Mouse (Mus musculus): ENCODE measurements around the gene Wfikkn2. TPM values are rescaled to one million over a fixed set of nuclear protein-coding genes. Genes with fewer than 3 reads are reported as not detected.

The Wfikkn2 gene
- polyA plus RNA-seq, 1 experiment: 0.38 TPM

DNA sequence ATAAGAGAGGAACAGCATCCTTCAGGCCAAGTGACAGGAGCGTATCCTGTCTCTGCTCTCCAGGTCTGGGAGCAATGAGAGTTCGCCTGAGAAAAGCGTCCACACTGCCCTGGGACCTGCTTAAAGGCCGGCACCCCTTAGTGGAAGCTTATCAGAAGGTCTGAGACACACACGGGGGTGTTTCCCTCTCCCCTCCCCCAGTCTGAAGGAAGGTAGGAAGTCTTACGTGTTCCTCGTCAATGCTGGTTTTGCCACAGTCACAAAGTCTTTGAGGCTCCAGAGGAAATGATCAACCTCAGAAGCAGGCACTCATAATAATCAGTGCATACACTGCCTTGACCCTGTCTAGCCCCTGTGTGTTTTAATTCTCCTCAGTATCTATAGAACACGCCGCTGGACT, 22.3 kb downstream of the Wfikkn2 start:
- no peaks in the 10 kb centered on the region for H3K27me3 ChIP-seq (replicated peaks; ENCODE audit: control insufficient read depth, insufficient read depth, low read length)
- H3K36me3 ChIP-seq (ENCODE audit: control insufficient read depth, insufficient read depth, low read length): no peaks in the 10 kb centered on the region
- TF ChIP-seq POLR2A (IDR thresholded peaks at IDR 0.05; ENCODE audit: low read depth, low read length) (no peak), CTCF (conservative IDR thresholded peaks at IDR 0.05; ENCODE audit: insufficient read depth, insufficient read length, low read depth, low read length) (no peak)
- no peak overlapping the region for H3K4me3 ChIP-seq (ENCODE audit: insufficient read depth, low read depth, low read length)
- 78% methylated on average over 9 of the region's 9 CpGs for WGBS
- H3K4me1 ChIP-seq (ENCODE audit: control insufficient read depth, insufficient read depth, low read length): peaks cover 6% of the 10 kb centered on the region; the same call in 1 of the 2 replicates
- no peak for DNase-seq
- no peak overlapping the region for H3K27ac ChIP-seq (ENCODE audit: insufficient read depth, low read depth, low read length)

DNA sequence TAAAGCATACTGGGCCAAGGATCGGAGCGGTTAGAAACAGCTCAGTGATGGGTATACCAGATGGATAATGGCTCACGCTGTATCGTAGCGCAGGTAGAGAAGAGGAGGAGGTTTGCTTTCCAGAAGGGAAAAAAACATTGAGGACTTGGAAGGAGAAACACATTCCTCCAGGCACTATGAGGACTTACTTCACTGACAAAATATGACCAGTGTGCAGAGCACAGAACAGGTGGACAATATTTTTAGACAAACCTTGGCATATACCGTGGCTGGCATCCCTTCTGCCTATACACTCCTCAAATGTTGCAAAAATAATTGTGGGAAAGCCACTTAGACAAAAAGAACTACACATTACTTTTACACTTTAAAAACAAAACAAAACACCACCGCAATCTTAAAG, 24.5 kb downstream of the Wfikkn2 start:
- Histone ChIP-seq H3K36me3 (ENCODE audit: control insufficient read depth, insufficient read depth, low read length) (peaks cover 2% of the 10 kb centered on the region; the same call in 1 of the 2 replicates), H3K27me3 (replicated peaks; ENCODE audit: control insufficient read depth, insufficient read depth, low read length) (no peaks in the 10 kb centered on the region), H3K4me3 (ENCODE audit: insufficient read depth, low read depth, low read length) (no peak overlapping the region), H3K27ac (ENCODE audit: insufficient read depth, low read depth, low read length) (no peak overlapping the region), H3K4me1 (ENCODE audit: control insufficient read depth, insufficient read depth, low read length) (peaks cover 5% of the 10 kb centered on the region; the same call in 1 of the 2 replicates)
- TF ChIP-seq CTCF (conservative IDR thresholded peaks at IDR 0.05; ENCODE audit: insufficient read depth, insufficient read length, low read depth, low read length) (no peak), POLR2A (IDR thresholded peaks at IDR 0.05; ENCODE audit: low read depth, low read length) (no peak)
- 93% methylated on average over 7 of the region's 7 CpGs for WGBS
- no peak for DNase-seq

DNA sequence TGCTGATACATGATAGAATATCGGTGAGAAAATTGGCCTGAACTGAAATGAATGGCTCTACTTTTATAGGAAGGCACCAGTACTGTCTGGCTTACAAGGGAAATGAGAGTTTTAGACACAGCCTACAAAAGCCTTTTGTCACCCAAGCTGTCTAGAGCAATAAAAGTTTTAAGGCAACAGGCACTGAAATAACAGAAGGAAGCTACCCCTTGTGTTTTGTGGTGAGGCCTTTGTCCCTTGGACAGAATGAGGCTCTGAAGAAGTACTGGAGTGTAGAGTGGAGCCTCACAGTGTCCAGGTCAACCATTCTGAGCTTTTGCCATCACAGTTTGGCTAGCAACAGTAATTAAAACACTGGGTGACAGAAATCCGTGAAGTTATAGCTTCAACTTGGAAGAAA, 29.6 kb downstream of the Wfikkn2 start:
- Histone ChIP-seq H3K36me3 (ENCODE audit: control insufficient read depth, insufficient read depth, low read length) (peaks cover 20% of the 10 kb centered on the region; the same call in 1 of the 2 replicates), H3K27ac (ENCODE audit: insufficient read depth, low read depth, low read length) (peak overlapping the region; percentile 60), H3K27me3 (replicated peaks; ENCODE audit: control insufficient read depth, insufficient read depth, low read length) (no peaks in the 10 kb centered on the region), H3K4me1 (ENCODE audit: control insufficient read depth, insufficient read depth, low read length) (peaks cover 5% of the 10 kb centered on the region; the same call in 1 of the 2 replicates), H3K4me3 (ENCODE audit: insufficient read depth, low read depth, low read length) (no peak overlapping the region)
- DNase-seq: peak; percentile 39
- TF ChIP-seq POLR2A (IDR thresholded peaks at IDR 0.05; ENCODE audit: low read depth, low read length) (no peak), CTCF (conservative IDR thresholded peaks at IDR 0.05; ENCODE audit: insufficient read depth, insufficient read length, low read depth, low read length) (no peak)
- 21% methylated on average over 2 of the region's 2 CpGs for WGBS

DNA sequence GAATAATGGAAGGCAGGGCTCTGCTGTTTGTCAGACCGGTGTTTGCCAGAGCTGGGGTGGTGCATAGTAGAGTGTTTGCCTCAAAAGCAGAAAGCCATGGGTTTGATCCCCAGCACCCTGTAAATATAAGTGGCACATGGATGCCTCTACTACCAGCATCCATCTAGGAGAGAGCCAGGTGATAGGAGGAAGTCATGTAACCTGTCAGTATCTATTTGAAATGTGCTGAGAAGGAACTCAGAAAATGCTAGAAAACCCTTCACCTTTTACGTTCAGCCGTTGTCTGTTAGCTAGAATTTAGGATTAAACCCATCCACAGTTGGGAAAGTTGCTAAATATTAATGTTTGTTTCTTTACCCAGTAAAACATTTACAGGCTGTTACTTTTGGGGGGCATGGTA, 30.2 kb downstream of the Wfikkn2 start:
- H3K4me3 ChIP-seq (ENCODE audit: insufficient read depth, low read depth, low read length): no peak overlapping the region
- peaks cover 20% of the 10 kb centered on the region; the same call in 1 of the 2 replicates for H3K36me3 ChIP-seq (ENCODE audit: control insufficient read depth, insufficient read depth, low read length)
- 51% methylated on average over 3 of the region's 3 CpGs for WGBS
- TF ChIP-seq POLR2A (IDR thresholded peaks at IDR 0.05; ENCODE audit: low read depth, low read length): no peak
- TF ChIP-seq CTCF (conservative IDR thresholded peaks at IDR 0.05; ENCODE audit: insufficient read depth, insufficient read length, low read depth, low read length): no peak
- no peaks in the 10 kb centered on the region for H3K27me3 ChIP-seq (replicated peaks; ENCODE audit: control insufficient read depth, insufficient read depth, low read length)
- no peak for DNase-seq
- peak overlapping the region; percentile 57; the same call in 1 of the 2 replicates for H3K27ac ChIP-seq (ENCODE audit: insufficient read depth, low read depth, low read length)
- peaks cover 5% of the 10 kb centered on the region; the same call in 1 of the 2 replicates for H3K4me1 ChIP-seq (ENCODE audit: control insufficient read depth, insufficient read depth, low read length)

DNA sequence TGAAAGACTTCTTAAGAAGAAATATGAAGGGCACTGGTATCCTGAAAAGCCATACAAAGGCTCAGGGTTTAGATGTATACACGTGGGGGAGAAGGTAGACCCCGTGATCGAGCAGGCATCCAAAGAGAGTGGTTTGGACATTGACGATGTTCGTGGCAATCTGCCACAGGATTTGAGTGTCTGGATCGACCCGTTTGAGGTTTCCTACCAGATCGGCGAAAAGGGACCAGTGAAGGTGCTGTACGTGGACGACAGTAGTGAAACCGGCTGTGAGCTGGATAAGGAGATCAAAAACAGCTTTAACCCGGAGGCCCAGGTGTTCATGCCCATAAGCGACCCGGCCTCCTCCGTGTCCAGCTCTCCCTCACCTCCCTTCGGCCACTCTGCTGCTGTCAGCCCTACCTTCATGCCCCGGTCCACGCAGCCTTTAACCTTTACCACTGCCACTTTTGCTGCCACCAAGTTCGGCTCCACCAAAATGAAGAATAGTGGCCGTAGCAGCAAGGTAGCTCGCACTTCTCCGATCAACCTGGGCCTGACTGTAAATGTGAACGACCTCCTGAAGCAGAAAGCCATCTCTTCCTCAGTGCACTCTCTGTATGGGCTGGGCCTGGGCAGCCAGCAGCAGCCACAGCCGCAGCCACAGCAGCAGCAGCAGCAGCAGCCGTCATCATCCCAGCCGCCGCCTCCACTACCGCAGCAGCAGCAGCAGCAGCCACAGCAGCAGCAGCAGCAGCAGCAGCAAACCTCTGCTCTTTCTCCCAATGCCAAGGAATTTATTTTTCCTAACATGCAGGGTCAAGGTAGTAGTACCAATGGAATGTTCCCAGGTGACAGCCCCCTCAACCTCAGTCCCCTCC, 31.8 kb downstream of the Wfikkn2 start:
- H3K27ac ChIP-seq (ENCODE audit: insufficient read depth, low read depth, low read length): peak overlapping the region; percentile 58

DNA sequence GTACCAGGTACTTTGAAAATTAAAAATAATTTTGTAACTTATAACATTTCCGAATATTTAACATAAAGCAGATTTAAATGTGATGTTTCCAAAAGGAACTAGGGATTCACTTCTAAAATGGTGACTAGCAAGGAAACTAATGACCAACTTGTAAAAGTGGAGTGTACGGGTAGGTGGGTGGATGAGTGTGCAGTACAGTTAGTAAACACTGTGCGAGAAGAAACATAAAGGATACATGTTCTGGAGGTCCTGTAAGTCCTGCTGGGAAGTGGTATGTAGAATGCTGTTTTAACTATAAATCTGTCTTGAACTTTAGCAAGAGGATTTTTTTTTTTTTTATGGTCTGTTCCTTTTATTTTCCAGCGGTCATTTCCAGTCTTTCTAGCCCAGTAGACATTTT, 32.8 kb downstream of the Wfikkn2 start:
- peaks cover 5% of the 10 kb centered on the region; the same call in 1 of the 2 replicates for H3K4me1 ChIP-seq (ENCODE audit: control insufficient read depth, insufficient read depth, low read length)
- H3K4me3 ChIP-seq (ENCODE audit: insufficient read depth, low read depth, low read length): no peak overlapping the region; the same call in 1 of the 2 replicates
- H3K36me3 ChIP-seq (ENCODE audit: control insufficient read depth, insufficient read depth, low read length): peaks cover 20% of the 10 kb centered on the region; the same call in 1 of the 2 replicates
- no peaks in the 10 kb centered on the region for H3K27me3 ChIP-seq (replicated peaks; ENCODE audit: control insufficient read depth, insufficient read depth, low read length)
- TF ChIP-seq POLR2A (IDR thresholded peaks at IDR 0.05; ENCODE audit: low read depth, low read length): no peak
- DNase-seq: no peak
- 0 out of 2 replicates have a peak overlapping the region, but pooled peaks have one; percentile 25 for H3K27ac ChIP-seq (ENCODE audit: insufficient read depth, low read depth, low read length)
- WGBS: 39% methylated on average over 4 of the region's 4 CpGs

More for the DNA sequence above, 31.8 kb downstream of the Wfikkn2 start:
- Histone ChIP-seq H3K27me3 (replicated peaks; ENCODE audit: control insufficient read depth, insufficient read depth, low read length) (no peaks in the 10 kb centered on the region), H3K4me3 (ENCODE audit: insufficient read depth, low read depth, low read length) (peak overlapping the region; percentile 57), H3K36me3 (ENCODE audit: control insufficient read depth, insufficient read depth, low read length) (peaks cover 20% of the 10 kb centered on the region; the same call in 1 of the 2 replicates), H3K4me1 (ENCODE audit: control insufficient read depth, insufficient read depth, low read length) (peaks cover 5% of the 10 kb centered on the region; the same call in 1 of the 2 replicates)
- DNase-seq: peak; percentile 42
- TF ChIP-seq POLR2A (IDR thresholded peaks at IDR 0.05; ENCODE audit: low read depth, low read length): no peak
- no peak for TF ChIP-seq CTCF (conservative IDR thresholded peaks at IDR 0.05; ENCODE audit: insufficient read depth, insufficient read length, low read depth, low read length)
- WGBS: 39% methylated on average over 29 of the region's 29 CpGs

DNA sequence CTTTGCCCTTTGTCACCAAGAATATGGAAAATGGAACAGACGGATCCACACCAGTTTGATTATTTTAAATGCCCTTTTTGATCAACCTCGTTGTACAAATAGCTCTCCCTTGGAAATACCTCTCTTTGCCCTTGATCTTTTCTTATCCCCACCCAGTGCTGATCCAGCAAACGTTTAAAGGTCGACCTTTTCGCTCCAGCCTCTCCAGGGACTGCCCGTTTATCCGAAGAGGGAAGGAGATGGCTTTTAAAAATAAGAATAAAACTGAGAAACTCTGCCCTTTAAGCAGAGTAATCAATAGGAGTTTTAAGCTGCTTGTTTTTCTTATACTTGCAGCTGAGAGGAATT, 33.3 kb downstream of the Wfikkn2 start:
- TF ChIP-seq CTCF (conservative IDR thresholded peaks at IDR 0.05; ENCODE audit: insufficient read depth, insufficient read length, low read depth, low read length) (no peak), POLR2A (IDR thresholded peaks at IDR 0.05; ENCODE audit: low read depth, low read length) (no peak)
- H3K27ac ChIP-seq (ENCODE audit: insufficient read depth, low read depth, low read length): peak overlapping the region; percentile 96

More for the DNA sequence above, 33.3 kb downstream of the Wfikkn2 start:
- Histone ChIP-seq H3K4me3 (ENCODE audit: insufficient read depth, low read depth, low read length) (peak overlapping the region; percentile 72), H3K27me3 (replicated peaks; ENCODE audit: control insufficient read depth, insufficient read depth, low read length) (no peaks in the 10 kb centered on the region), H3K4me1 (ENCODE audit: control insufficient read depth, insufficient read depth, low read length) (peaks cover 5% of the 10 kb centered on the region; the same call in 1 of the 2 replicates), H3K36me3 (ENCODE audit: control insufficient read depth, insufficient read depth, low read length) (peaks cover 20% of the 10 kb centered on the region; the same call in 1 of the 2 replicates)
- WGBS: 3% methylated on average over 7 of the region's 7 CpGs
- DNase-seq: peak; percentile 67

All from kidney, adult 2 months (tissue).